Mouse (Mus musculus) neural tube, embryonic 12.5 days (tissue): ENCODE measurements around the gene Asic2. TPM values are rescaled to one million over a fixed set of nuclear protein-coding genes. Genes with fewer than 3 reads are reported as not detected.
A peak's percentile ranks its signal among the peaks of the same experiment; 100 is the strongest.
"Not testable (repeated sequence)": the region's sequence is repeated elsewhere in the genome, so short reads cannot be mapped to it uniquely, and the experiment has no call there.

ENCODE experiments used
- ATAC-seq: fragments of 200-750 bp; cut with Nextera tagmentation; 2 replicates; pipeline ENCODE4 v1.8.0; 2017; ENCODE audit warnings: low read depth, mild to moderate bottlenecking, moderate TSS enrichment, moderate library complexity; ENCODE audit not compliant: low FRiP score
- H3K27ac ChIP-seq: fragments of 300-500 bp; sonication (generic); 2 replicates; pipeline ENCODE4 v1.5.1; 2016
- H3K27me3 ChIP-seq: fragments of 300-500 bp; sonication (generic); replicated peaks from 2 replicates; pipeline ENCODE4 v1.6.1; 2016; ENCODE audit warnings: mild to moderate bottlenecking
- H3K36me3 ChIP-seq: fragments of 300-500 bp; sonication (generic); 2 replicates; pipeline ENCODE4 v1.6.1; 2016; ENCODE audit warnings: mild to moderate bottlenecking
- H3K4me1 ChIP-seq: fragments of 300-500 bp; sonication (generic); 2 replicates; pipeline ENCODE4 v1.6.1; 2016
- H3K4me2 ChIP-seq: fragments of 300-500 bp; sonication (generic); replicated peaks from 2 replicates; pipeline ENCODE4 v1.6.1; 2016; ENCODE audit warnings: mild to moderate bottlenecking
- H3K4me3 ChIP-seq: fragments of 300-500 bp; sonication (generic); 2 replicates; pipeline ENCODE4 v1.5.1; 2016
- H3K9ac ChIP-seq: fragments of 300-500 bp; sonication (generic); 2 replicates; pipeline ENCODE4 v1.6.1; 2016; ENCODE audit warnings: mild to moderate bottlenecking
- H3K9me3 ChIP-seq: fragments of 300-500 bp; sonication (generic); 2 replicates; pipeline ENCODE4 v1.6.1; 2016; ENCODE audit warnings: mild to moderate bottlenecking
- WGBS: fragments of 180-500 bp; shearing (Covaris S2); methylation state at CpG from one replicate; pipeline ENCODE4 v1.1.7; 2016; 5-methylcytosine and 5-hydroxymethylcytosine counted together
- polyA plus RNA-seq: library from polyadenylated mRNA; unstranded; fragments of >200 nt; fragmentation: Nextera tagmentation; extraction: Ambion mirVana; gene quantifications from 2 replicates; pipeline ENCODE4 v1.2.1, GENCODE M21; 2016

Gene Asic2
- polyA plus RNA-seq, 1 experiment from 2014 or later, result 8.4 TPM

GRCm38 (mm10) chr11:81280070-81280469 is 688.2 kb downstream of the Asic2 start:
- H3K27ac ChIP-seq, result no peak overlapping the region
- ATAC-seq, result no peak
- no peaks in the 10 kb centered on the region for H3K36me3 ChIP-seq
- H3K4me1 ChIP-seq, result peaks cover 10% of the 10 kb centered on the region; the same call in 1 of the 2 replicates
- no peaks in the 10 kb centered on the region for H3K9me3 ChIP-seq
- no peak overlapping the region for H3K4me2 ChIP-seq
- no peak overlapping the region for H3K4me3 ChIP-seq
- WGBS, result 12% methylated on average over 2 of the region's 2 CpGs
- no peak overlapping the region for H3K9ac ChIP-seq
- H3K27me3 ChIP-seq, result no peaks in the 10 kb centered on the region

DNA sequence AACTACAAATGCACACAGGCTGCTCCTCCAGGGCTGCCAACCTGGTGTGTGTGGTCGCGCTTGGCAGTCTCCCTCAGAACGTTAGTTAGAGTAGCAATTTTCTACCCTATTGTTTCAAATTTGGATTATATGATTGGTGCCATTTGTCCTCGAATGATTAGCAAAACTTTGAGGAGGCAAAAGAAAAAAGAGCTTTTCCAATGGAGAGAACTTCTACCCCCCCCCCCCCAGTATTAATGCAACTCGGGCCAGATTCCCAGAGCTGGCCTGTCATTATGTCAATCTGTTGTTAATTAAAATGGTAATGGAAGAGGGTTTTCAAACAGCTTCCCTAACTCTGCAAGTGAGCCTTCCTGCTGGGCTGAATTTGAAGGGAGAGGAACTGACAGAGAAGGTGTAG is 690.9 kb downstream of the Asic2 start:
- Histone ChIP-seq H3K4me2 (no peak overlapping the region), H3K4me1 (peaks cover 6% of the 10 kb centered on the region; the same call in 1 of the 2 replicates), H3K9ac (no peak overlapping the region), H3K9me3 (no peaks in the 10 kb centered on the region), H3K36me3 (no peaks in the 10 kb centered on the region), H3K27me3 (no peaks in the 10 kb centered on the region), H3K4me3 (no peak overlapping the region), H3K27ac (no peak overlapping the region)
- WGBS, result 64% methylated on average over 5 of the region's 5 CpGs
- no peak for ATAC-seq

GRCm38 (mm10) chr11:81272677-81273418 is 695.4 kb downstream of the Asic2 start:
- H3K27me3 ChIP-seq, result no peaks in the 10 kb centered on the region
- H3K9ac ChIP-seq, result no peak overlapping the region
- H3K4me1 ChIP-seq, result no peaks in the 10 kb centered on the region
- H3K4me3 ChIP-seq, result no peak overlapping the region
- H3K9me3 ChIP-seq, result no peaks in the 10 kb centered on the region
- 90% methylated on average over 16 of the region's 16 CpGs for WGBS
- H3K27ac ChIP-seq, result no peak overlapping the region
- no peak overlapping the region for H3K4me2 ChIP-seq
- no peaks in the 10 kb centered on the region for H3K36me3 ChIP-seq
- ATAC-seq, result no peak

DNA sequence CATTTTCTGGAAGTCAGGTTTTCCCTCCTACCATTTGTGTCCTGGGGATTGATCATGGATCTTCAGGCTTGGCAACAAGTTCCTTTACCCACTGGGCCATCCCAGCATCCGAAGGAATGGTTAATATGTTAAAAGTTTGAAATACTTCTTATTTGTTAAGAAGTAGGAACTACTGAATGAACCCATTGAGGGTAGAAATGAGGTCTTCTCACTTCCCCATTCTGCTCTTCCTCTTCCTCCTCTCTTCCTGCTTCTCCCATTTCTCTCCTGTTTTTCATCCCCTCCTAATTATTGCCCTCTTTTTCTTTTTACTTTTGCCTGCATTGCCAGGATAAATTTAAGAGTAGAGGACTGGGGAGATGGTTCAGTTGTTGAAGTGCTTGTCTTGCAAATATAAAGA is 696.8 kb downstream of the Asic2 start:
- Histone ChIP-seq H3K27ac (no peak overlapping the region), H3K4me3 (no peak overlapping the region), H3K9ac (no peak overlapping the region), H3K27me3 (no peaks in the 10 kb centered on the region), H3K36me3 (no peaks in the 10 kb centered on the region), H3K9me3 (no peaks in the 10 kb centered on the region), H3K4me1 (no peaks in the 10 kb centered on the region), H3K4me2 (no peak overlapping the region)
- ATAC-seq, result no peak
- WGBS, result 85% methylated on average over 1 of the region's 1 CpGs

DNA sequence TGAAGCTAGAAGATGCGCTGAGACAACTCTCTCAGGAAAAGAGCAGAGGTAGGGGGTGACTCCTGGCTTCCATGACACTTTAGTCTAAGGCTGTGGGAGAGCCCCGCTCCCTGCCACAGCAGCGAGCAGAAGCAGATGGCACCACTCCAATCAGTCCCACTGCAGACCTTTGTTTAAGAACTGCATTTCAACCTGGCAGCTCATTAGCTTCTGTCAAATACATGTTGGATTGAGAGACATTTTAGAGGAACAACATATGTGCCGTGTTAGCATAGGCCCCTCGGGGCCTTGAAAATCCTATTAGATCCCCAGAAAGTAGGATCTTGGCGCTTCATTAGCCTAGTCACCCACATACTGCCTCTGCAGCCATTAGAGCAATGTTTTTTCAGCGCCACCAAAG is 697.7 kb downstream of the Asic2 start:
- H3K27me3 ChIP-seq, result no peaks in the 10 kb centered on the region
- H3K9ac ChIP-seq, result no peak overlapping the region
- no peaks in the 10 kb centered on the region for H3K4me1 ChIP-seq
- H3K36me3 ChIP-seq, result no peaks in the 10 kb centered on the region
- no peak overlapping the region for H3K27ac ChIP-seq
- no peaks in the 10 kb centered on the region for H3K9me3 ChIP-seq
- peak; percentile 33; the same call in 1 of the 2 replicates for ATAC-seq
- 69% methylated on average over 7 of the region's 7 CpGs for WGBS
- H3K4me3 ChIP-seq, result no peak overlapping the region
- H3K4me2 ChIP-seq, result no peak overlapping the region

GRCm38 (mm10) chr11:81263757-81264156 is 704.5 kb downstream of the Asic2 start:
- no peak overlapping the region for H3K4me3 ChIP-seq
- H3K4me1 ChIP-seq, result no peaks in the 10 kb centered on the region
- H3K4me2 ChIP-seq, result no peak overlapping the region
- no peak overlapping the region for H3K9ac ChIP-seq
- no peaks in the 10 kb centered on the region for H3K36me3 ChIP-seq
- no peaks in the 10 kb centered on the region for H3K9me3 ChIP-seq
- no peak overlapping the region for H3K27ac ChIP-seq
- no peak for ATAC-seq
- 84% methylated on average over 2 of the region's 2 CpGs for WGBS
- no peaks in the 10 kb centered on the region for H3K27me3 ChIP-seq

DNA sequence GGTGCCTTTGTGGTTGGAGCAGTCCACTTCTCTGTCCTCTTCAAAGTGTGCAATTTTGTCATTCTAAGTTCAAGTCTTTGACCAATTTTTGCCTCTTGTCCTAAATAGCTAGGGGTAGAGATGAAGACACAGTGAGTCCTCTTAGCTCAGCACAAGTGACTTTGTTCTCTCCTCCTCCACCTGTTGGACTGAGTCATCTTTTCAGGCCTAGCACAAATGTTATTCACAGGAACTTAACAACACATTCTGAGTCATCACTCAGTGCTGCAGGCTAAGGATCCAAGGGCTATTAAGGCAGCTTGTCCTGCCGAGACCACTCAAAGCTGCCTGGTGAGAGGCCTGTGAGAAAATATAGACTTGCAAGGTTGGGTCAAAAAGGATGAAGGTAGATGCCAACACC is 705.1 kb downstream of the Asic2 start:
- Histone ChIP-seq H3K4me2 (no peak overlapping the region), H3K4me3 (no peak overlapping the region), H3K27ac (no peak overlapping the region), H3K27me3 (no peaks in the 10 kb centered on the region), H3K9ac (no peak overlapping the region), H3K4me1 (no peaks in the 10 kb centered on the region), H3K36me3 (no peaks in the 10 kb centered on the region), H3K9me3 (no peaks in the 10 kb centered on the region)
- ATAC-seq, result no peak
- WGBS, result 58% methylated on average over 1 of the region's 1 CpGs

DNA sequence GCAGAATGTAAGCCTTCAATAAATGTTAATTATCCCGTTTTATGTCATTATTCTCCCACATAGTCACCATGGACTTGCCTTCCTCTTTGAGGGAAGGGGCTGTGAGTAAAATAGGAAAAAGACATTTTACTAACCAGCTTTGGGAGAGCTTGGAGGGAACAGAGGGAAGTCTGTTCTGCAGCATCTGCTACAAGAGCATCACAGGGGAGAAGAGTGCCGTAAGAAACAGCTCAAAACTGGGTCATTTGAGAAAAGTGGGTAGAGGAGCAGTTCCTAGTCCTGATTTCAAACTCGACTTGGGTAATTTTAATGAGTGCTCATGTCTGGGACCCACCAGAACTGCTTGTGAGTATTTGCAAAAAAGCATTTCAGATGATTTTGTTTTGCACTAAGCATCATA is 707.0 kb downstream of the Asic2 start:
- H3K4me2 ChIP-seq, result no peak overlapping the region
- H3K36me3 ChIP-seq, result no peaks in the 10 kb centered on the region
- no peak for ATAC-seq
- no peaks in the 10 kb centered on the region for H3K9me3 ChIP-seq
- H3K4me3 ChIP-seq, result no peak overlapping the region
- 78% methylated on average over 3 of the region's 3 CpGs for WGBS
- H3K27ac ChIP-seq, result no peak overlapping the region
- H3K9ac ChIP-seq, result no peak overlapping the region
- H3K27me3 ChIP-seq, result no peaks in the 10 kb centered on the region
- H3K4me1 ChIP-seq, result no peaks in the 10 kb centered on the region

GRCm38 (mm10) chr11:81241183-81241582 is 727.1 kb downstream of the Asic2 start:
- H3K4me2 ChIP-seq, H3K9me3 ChIP-seq, H3K4me3 ChIP-seq, H3K36me3 ChIP-seq, H3K27me3 ChIP-seq, ATAC-seq, H3K4me1 ChIP-seq, H3K27ac ChIP-seq, H3K9ac ChIP-seq: not testable (repeated sequence)
- 95% methylated on average over 18 of the region's 18 CpGs for WGBS

GRCm38 (mm10) chr11:81239966-81240681 is 728.1 kb downstream of the Asic2 start:
- H3K27ac ChIP-seq, result no peak overlapping the region
- H3K36me3 ChIP-seq, result no peaks in the 10 kb centered on the region
- H3K27me3 ChIP-seq, result no peaks in the 10 kb centered on the region
- H3K9ac ChIP-seq, result no peak overlapping the region
- no peak overlapping the region for H3K4me2 ChIP-seq
- H3K9me3 ChIP-seq, result no peaks in the 10 kb centered on the region
- H3K4me1 ChIP-seq, result 0 out of 2 replicates have a peak, but pooled peaks cover 2% of the 10 kb centered on the region
- no peak overlapping the region for H3K4me3 ChIP-seq
- 59% methylated on average over 13 of the region's 13 CpGs for WGBS
- no peak for ATAC-seq

- no peaks in the 10 kb centered on the region for H3K36me3 ChIP-seq
- no peak for ATAC-seq
Observed at GRCm38 (mm10) chr11:81239091-81239490, 729.2 kb downstream of the Asic2 start.

GRCm38 (mm10) chr11:81236070-81236469 is 732.2 kb downstream of the Asic2 start:
- H3K9me3 ChIP-seq, result no peaks in the 10 kb centered on the region
- ATAC-seq, result no peak
- H3K9ac ChIP-seq, result no peak overlapping the region
- 84% methylated on average over 2 of the region's 2 CpGs for WGBS
- 0 out of 2 replicates have a peak, but pooled peaks cover 2% of the 10 kb centered on the region for H3K4me1 ChIP-seq
- H3K4me3 ChIP-seq, result no peak overlapping the region
- no peak overlapping the region for H3K4me2 ChIP-seq
- no peaks in the 10 kb centered on the region for H3K36me3 ChIP-seq
- no peaks in the 10 kb centered on the region for H3K27me3 ChIP-seq
- H3K27ac ChIP-seq, result no peak overlapping the region

More at GRCm38 (mm10) chr11:81239091-81239490, 729.2 kb downstream of the Asic2 start:
- H3K9me3 ChIP-seq, result no peaks in the 10 kb centered on the region
- H3K4me1 ChIP-seq, result 0 out of 2 replicates have a peak, but pooled peaks cover 2% of the 10 kb centered on the region
- H3K27ac ChIP-seq, result no peak overlapping the region
- H3K27me3 ChIP-seq, result no peaks in the 10 kb centered on the region
- WGBS, result 69% methylated on average over 2 of the region's 2 CpGs
- H3K4me3 ChIP-seq, result no peak overlapping the region
- H3K9ac ChIP-seq, result no peak overlapping the region
- H3K4me2 ChIP-seq, result no peak overlapping the region
